Mouse (Mus musculus) ES-Bruce4 (cell line): ENCODE measurements around the gene Uprt. TPM values are rescaled to one million over a fixed set of nuclear protein-coding genes. Genes with fewer than 3 reads are reported as not detected.

Source experiments
- H3K27ac ChIP-seq: 2 replicates; pipeline ENCODE4 v1.5.1; 2012; ENCODE audit warnings: low read length, inconsistent platforms; ENCODE audit not compliant: insufficient read depth
- H3K27me3 ChIP-seq: 2 replicates; pipeline ENCODE4 v1.6.1; 2012; ENCODE audit warnings: mild to moderate bottlenecking, low read length, inconsistent platforms; ENCODE audit not compliant: control insufficient read depth, poor library complexity, insufficient read depth, severe bottlenecking
- H3K36me3 ChIP-seq: 2 replicates; pipeline ENCODE4 v1.6.1; 2012; ENCODE audit warnings: inconsistent platforms, mild to moderate bottlenecking, low read length, moderate library complexity; ENCODE audit not compliant: control insufficient read depth, poor library complexity, insufficient read depth, severe bottlenecking
- H3K4me1 ChIP-seq: one replicate; pipeline ENCODE4 v1.8.1; 2011; ENCODE audit warnings: low read length; ENCODE audit not compliant: control insufficient read depth, insufficient read depth
- H3K4me3 ChIP-seq: 2 replicates; pipeline ENCODE4 v1.5.1; 2011; ENCODE audit warnings: low read depth, mild to moderate bottlenecking, low read length
- H3K9ac ChIP-seq: 2 replicates; pipeline ENCODE4 v1.6.1; 2012; ENCODE audit warnings: low read depth, mild to moderate bottlenecking, inconsistent platforms; ENCODE audit not compliant: poor library complexity, severe bottlenecking
- H3K9me3 ChIP-seq: replicated peaks from 2 replicates; pipeline ENCODE4 v1.6.1; 2012; ENCODE audit warnings: mild to moderate bottlenecking, low read length, inconsistent platforms; ENCODE audit not compliant: control insufficient read depth, poor library complexity, insufficient read depth, severe bottlenecking
- CTCF ChIP-seq: IDR thresholded peaks from one replicate; pipeline ENCODE4 v1.8.1; 2011; ENCODE audit warnings: low read depth, low read length
- EP300 ChIP-seq: IDR thresholded peaks from 2 replicates; pipeline ENCODE4 v1.6.1; 2011; ENCODE audit warnings: low read depth, low read length; ENCODE audit not compliant: insufficient read depth
- POLR2A ChIP-seq: IDR thresholded peaks from one replicate; pipeline ENCODE4 v1.8.1; 2011; ENCODE audit warnings: low read length; ENCODE audit not compliant: insufficient read depth
- polyA plus RNA-seq: library from polyadenylated mRNA; stranded (reverse); fragments of >200 nt; gene quantifications from 2 replicates; pipeline ENCODE4 v1.2.4, GENCODE M21; 2011; ENCODE audit warnings: low read depth; ENCODE audit not compliant: missing spikeins, insufficient read depth, insufficient read length

The Uprt gene
- polyA plus RNA-seq, 1 experiment: 5.2 TPM

DNA sequence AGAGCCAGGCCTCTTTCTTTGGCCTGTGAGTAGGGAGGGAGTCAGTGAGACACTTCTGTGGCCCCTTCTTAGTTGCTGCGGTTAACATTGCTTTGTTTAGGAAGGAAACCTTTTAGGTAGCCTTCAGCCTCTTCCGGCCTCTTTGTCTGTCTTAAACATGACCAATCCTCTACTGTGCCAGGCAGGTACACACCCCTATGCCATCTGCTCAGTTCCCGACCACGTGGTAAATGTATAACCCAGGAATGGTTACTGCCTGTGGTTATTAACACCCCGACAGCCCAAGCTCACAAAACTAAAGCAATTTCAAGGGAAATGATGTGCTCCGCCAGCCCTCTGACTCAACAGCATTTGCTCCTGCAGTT, 808 bp downstream of the Uprt start:
- no peak overlapping the region for H3K9ac ChIP-seq
- H3K9me3 ChIP-seq: no peaks in the 10 kb centered on the region
- peak overlapping the region; percentile 71 for H3K4me3 ChIP-seq
- no peaks in the 10 kb centered on the region for H3K27me3 ChIP-seq
- H3K4me1 ChIP-seq: no peaks in the 10 kb centered on the region
- no peak overlapping the region for H3K27ac ChIP-seq
- no peak for TF ChIP-seq CTCF
- TF ChIP-seq EP300: no peak
- TF ChIP-seq POLR2A: no peak
- H3K36me3 ChIP-seq: no peaks in the 10 kb centered on the region

DNA sequence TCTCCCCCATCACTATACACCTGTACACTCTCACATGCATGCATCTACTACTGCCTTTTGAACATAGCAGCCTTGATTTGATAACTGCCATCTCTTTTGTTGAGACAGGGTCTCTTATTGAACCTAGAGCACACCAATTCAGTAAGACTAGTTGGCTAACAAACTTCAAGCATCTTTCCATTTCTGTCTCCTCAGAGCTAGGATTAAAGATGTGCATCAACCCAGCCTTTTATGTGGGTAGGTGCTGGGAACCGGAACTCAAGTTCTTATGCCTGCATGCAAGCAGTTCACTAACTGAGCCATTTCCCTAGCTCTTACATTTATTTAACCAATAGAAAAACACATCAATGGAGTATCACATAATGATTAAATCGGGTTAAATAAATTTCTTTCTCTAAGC, 3.0 kb downstream of the Uprt start:
- TF ChIP-seq CTCF: no peak
- TF ChIP-seq EP300: no peak
- no peak for TF ChIP-seq POLR2A
- H3K9me3 ChIP-seq: no peaks in the 10 kb centered on the region
- no peak overlapping the region for H3K9ac ChIP-seq
- no peaks in the 10 kb centered on the region for H3K36me3 ChIP-seq
- H3K4me3 ChIP-seq: no peak overlapping the region
- no peaks in the 10 kb centered on the region for H3K27me3 ChIP-seq
- H3K27ac ChIP-seq: no peak overlapping the region
- H3K4me1 ChIP-seq: no peaks in the 10 kb centered on the region

DNA sequence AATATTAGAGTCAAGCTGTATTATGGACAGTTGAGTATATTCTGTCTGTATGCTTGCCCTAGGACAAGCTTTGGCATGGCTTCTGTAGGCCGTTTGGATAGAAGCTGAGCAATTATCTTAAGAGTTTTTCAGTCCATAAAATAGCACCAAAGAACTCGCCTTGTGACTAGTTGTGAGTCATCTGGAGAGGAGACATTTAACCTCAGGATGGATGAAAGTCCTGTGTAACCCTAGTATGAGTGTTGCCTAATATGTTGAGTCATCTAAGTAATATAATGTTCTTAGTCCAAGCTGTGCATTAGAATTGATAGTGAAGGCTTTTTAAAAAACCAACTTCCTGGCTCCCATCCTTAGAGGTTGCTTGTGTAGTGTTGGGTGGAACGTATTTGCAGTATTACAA, 5.4 kb downstream of the Uprt start:
- Histone ChIP-seq H3K4me3 (no peak overlapping the region), H3K9ac (no peak overlapping the region), H3K9me3 (no peaks in the 10 kb centered on the region), H3K36me3 (no peaks in the 10 kb centered on the region), H3K27me3 (no peaks in the 10 kb centered on the region), H3K4me1 (no peaks in the 10 kb centered on the region), H3K27ac (no peak overlapping the region)
- TF ChIP-seq CTCF: no peak
- no peak for TF ChIP-seq EP300
- TF ChIP-seq POLR2A: no peak

- Histone ChIP-seq H3K4me3 (no peak overlapping the region), H3K4me1 (no peaks in the 10 kb centered on the region), H3K9me3 (no peaks in the 10 kb centered on the region), H3K27ac (no peak overlapping the region), H3K27me3 (no peaks in the 10 kb centered on the region), H3K9ac (no peak overlapping the region), H3K36me3 (no peaks in the 10 kb centered on the region)
- TF ChIP-seq CTCF (no peak), POLR2A (no peak), EP300 (no peak)
These were observed 6.4 kb downstream of the Uprt start for GRCm38 (mm10) chrX:104488870-104489467.

DNA sequence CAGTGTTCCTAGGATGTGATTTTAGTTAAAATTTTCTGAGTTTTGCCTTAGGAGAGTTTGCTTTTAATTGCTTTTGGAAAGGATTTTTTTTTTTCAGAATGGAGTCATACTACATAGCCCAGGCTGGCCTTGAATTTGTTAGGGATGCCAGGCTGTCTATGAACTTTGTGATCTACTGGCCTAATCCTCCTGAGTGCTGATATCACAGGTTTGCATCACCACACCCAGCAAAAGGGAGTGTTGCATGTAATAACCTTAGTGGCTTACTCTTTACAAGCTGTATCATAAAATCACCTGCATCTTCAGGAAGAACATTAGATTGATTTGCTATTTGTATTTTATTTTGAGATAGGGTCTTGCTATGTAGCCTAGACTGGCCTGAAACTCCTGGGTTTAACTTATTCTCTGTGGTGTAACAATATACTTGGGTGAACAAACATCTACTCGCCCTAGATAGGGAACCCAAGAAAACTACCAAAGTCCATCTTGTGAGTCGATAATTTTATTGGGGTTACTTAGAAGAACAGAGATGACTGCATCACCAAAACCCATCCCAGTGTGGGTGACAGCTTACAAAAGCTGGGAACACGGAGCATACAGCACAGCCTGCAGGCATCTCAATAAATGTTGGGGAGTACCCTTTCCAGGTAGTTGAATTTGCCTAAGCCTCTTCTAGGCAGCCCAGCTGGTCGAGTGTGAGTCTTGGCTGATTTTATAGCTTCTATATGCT, 7.2 kb downstream of the Uprt start:
- no peak overlapping the region for H3K4me3 ChIP-seq
- no peak for TF ChIP-seq CTCF
- TF ChIP-seq EP300: no peak
- no peak for TF ChIP-seq POLR2A
- no peak overlapping the region for H3K9ac ChIP-seq
- no peaks in the 10 kb centered on the region for H3K27me3 ChIP-seq
- H3K27ac ChIP-seq: no peak overlapping the region
- H3K36me3 ChIP-seq: no peaks in the 10 kb centered on the region
- no peaks in the 10 kb centered on the region for H3K9me3 ChIP-seq
- no peaks in the 10 kb centered on the region for H3K4me1 ChIP-seq

GRCm38 (mm10) chrX:104501765-104502164, 19.1 kb downstream of the Uprt start:
- H3K27ac ChIP-seq: no peak overlapping the region
- no peak overlapping the region for H3K4me3 ChIP-seq
- TF ChIP-seq POLR2A: no peak
- no peaks in the 10 kb centered on the region for H3K4me1 ChIP-seq
- no peaks in the 10 kb centered on the region for H3K9me3 ChIP-seq
- H3K36me3 ChIP-seq: no peaks in the 10 kb centered on the region
- no peaks in the 10 kb centered on the region for H3K27me3 ChIP-seq
- no peak overlapping the region for H3K9ac ChIP-seq
